Mouse (Mus musculus): Measurements from ENCODE around the gene Fam13a. TPM values are rescaled to one million over a fixed set of nuclear protein-coding genes. Genes with fewer than 3 reads are reported as not detected.

Fam13a gene
- polyA plus RNA-seq, 1 experiment, result not detected

DNA sequence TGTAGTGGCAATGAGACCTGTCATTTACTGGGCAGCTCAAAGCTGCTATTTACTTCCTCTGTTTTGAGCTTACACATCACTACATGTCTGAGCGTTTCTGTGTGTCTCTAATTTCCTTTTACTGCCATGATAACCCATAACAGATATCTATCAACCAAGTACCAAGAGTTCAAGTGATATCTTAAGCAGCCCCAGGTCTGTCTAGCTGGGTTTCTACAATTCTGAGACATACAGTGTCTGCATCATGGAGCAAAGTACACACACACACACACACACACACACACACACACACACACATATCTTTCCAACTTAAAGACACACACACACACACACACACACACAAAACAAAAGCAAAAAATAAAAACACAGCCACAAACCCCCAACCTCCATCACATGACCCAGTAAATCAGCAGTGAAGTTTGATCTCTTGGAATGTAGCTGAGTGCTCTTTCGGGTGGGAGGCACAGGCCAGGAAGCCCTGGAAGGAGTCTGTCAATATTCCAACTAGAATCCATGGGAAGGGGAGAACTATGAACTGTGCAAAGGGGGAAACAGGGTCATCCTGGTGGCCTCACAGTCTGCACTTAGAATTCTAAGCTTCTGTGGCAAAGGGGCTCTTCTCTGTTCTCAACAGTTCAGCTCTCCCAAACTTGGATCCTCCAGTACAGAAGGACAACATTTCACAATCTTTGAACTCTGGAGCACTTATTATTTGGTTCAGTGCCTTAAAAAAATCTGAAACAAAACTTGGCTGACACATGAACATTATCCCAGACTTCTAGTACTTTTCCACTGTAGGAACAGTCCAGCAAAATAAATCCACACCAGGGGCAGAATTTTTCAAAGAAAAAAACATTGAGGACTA lies 73.0 kb downstream of the Fam13a start:
- H3K4me1 ChIP-seq (ENCODE audit: control insufficient read depth), result no peaks in the 10 kb centered on the region
- H3K4me3 ChIP-seq (replicated peaks), result no peak overlapping the region
- TF ChIP-seq GATA1 (IDR thresholded peaks at IDR 0.05; ENCODE audit: low read length), result no peak
- H3K9me3 ChIP-seq (ENCODE audit: control insufficient read depth, low read length), result peaks cover 3% of the 10 kb centered on the region; the same call in 1 of the 2 replicates
- no peaks in the 10 kb centered on the region for H3K27me3 ChIP-seq (ENCODE audit: control insufficient read depth)
- H3K36me3 ChIP-seq (ENCODE audit: control insufficient read depth), result no peaks in the 10 kb centered on the region

DNA sequence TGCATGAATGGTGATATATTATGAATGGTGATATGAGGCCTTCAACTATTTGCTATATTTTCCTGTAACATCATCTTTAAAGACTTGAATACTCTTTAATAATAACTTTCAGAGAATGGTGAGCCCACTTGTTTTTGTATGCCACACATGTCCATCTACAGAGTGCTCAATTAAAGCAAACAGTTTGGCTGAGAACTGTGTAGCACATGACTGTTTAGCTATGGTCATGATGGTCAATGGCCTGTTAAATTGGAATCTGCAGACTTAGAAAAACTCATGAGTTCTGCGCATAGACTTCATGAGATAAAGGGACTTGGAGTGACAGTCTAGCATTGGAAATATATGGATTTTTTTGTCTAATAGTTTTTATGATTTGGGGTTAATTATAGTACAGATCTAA lies 73.9 kb downstream of the Fam13a start:
- no peak for TF ChIP-seq TAL1 (IDR thresholded peaks at IDR 0.05; ENCODE audit: low read length)
- TF ChIP-seq GATA1 (IDR thresholded peaks at IDR 0.05; ENCODE audit: low read length), result no peak
- Histone ChIP-seq H3K4me3 (replicated peaks) (no peak overlapping the region), H3K36me3 (ENCODE audit: control insufficient read depth) (no peaks in the 10 kb centered on the region), H3K4me1 (ENCODE audit: control insufficient read depth) (no peaks in the 10 kb centered on the region), H3K27me3 (ENCODE audit: control insufficient read depth) (no peaks in the 10 kb centered on the region), H3K9me3 (ENCODE audit: control insufficient read depth, low read length) (peaks cover 3% of the 10 kb centered on the region; the same call in 1 of the 2 replicates)

DNA sequence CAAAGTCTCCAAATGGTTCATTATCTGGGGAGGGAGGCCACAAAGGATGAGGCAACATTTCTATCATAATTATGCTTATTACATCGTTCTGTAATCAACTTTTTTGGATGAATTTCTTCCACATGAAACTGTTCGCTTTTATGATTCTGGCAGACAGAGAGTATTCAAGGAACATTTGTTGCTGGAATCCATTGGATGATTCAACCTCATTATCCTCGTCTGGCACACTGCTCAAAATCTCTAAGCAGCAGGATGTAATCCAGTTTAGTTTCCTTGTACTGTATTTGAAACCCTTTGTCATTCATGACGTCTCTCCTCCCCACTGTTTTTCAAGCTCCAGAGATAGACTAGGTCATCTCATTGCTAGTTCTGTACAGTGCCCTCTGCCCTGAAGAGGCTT lies 77.5 kb downstream of the Fam13a start:
- Histone ChIP-seq H3K9me3 (ENCODE audit: control insufficient read depth, low read length) (peaks cover 3% of the 10 kb centered on the region; the same call in 1 of the 2 replicates), H3K4me1 (ENCODE audit: control insufficient read depth) (no peaks in the 10 kb centered on the region), H3K4me3 (replicated peaks) (no peak overlapping the region), H3K27me3 (ENCODE audit: control insufficient read depth) (no peaks in the 10 kb centered on the region), H3K36me3 (ENCODE audit: control insufficient read depth) (no peaks in the 10 kb centered on the region)
- TF ChIP-seq GATA1 (IDR thresholded peaks at IDR 0.05; ENCODE audit: low read length), result no peak
- no peak for TF ChIP-seq TAL1 (IDR thresholded peaks at IDR 0.05; ENCODE audit: low read length)

DNA sequence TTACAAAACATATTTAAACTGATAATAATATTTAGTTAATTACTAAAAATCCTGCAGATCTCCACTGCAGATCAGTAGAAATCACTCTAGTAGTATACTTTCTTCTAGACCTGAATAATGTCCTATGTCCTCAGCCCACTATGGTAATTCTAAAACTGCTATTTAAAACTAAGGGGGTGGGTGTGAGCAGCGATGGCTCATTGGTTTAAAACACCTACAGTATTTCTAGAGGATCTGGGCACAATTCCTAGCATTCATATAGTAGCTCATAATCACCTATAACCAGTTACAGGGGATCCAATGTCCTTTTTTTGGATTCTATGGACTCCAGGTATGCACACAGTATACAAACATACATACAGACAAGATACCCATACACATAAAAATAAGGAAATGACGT lies 78.1 kb downstream of the Fam13a start:
- no peak for TF ChIP-seq GATA1 (IDR thresholded peaks at IDR 0.05; ENCODE audit: low read length)
- TF ChIP-seq TAL1 (IDR thresholded peaks at IDR 0.05; ENCODE audit: low read length), result no peak
- H3K27me3 ChIP-seq (ENCODE audit: control insufficient read depth), result no peaks in the 10 kb centered on the region
- no peaks in the 10 kb centered on the region for H3K4me1 ChIP-seq (ENCODE audit: control insufficient read depth)
- H3K4me3 ChIP-seq (replicated peaks), result no peak overlapping the region
- H3K9me3 ChIP-seq (ENCODE audit: control insufficient read depth, low read length), result peaks cover 3% of the 10 kb centered on the region; the same call in 1 of the 2 replicates
- H3K36me3 ChIP-seq (ENCODE audit: control insufficient read depth), result no peaks in the 10 kb centered on the region

- TF ChIP-seq GATA1 (IDR thresholded peaks at IDR 0.05; ENCODE audit: low read length), result no peak
- TF ChIP-seq TAL1 (IDR thresholded peaks at IDR 0.05; ENCODE audit: low read length), result no peak
- peaks cover 3% of the 10 kb centered on the region; the same call in 1 of the 2 replicates for H3K9me3 ChIP-seq (ENCODE audit: control insufficient read depth, low read length)
These were observed 80.4 kb downstream of the Fam13a start for GRCm38 (mm10) chr6:58943958-58944357.

GRCm38 (mm10) chr6:58942276-58942675 lies 82.1 kb downstream of the Fam13a start:
- TF ChIP-seq TAL1 (IDR thresholded peaks at IDR 0.05; ENCODE audit: low read length) (no peak), GATA1 (IDR thresholded peaks at IDR 0.05; ENCODE audit: low read length) (no peak)
- no peaks in the 10 kb centered on the region for H3K27me3 ChIP-seq (ENCODE audit: control insufficient read depth)
- no peaks in the 10 kb centered on the region for H3K9me3 ChIP-seq (ENCODE audit: control insufficient read depth, low read length)
- no peaks in the 10 kb centered on the region for H3K36me3 ChIP-seq (ENCODE audit: control insufficient read depth)
- no peak overlapping the region for H3K4me3 ChIP-seq (replicated peaks)
- H3K4me1 ChIP-seq (ENCODE audit: control insufficient read depth), result no peaks in the 10 kb centered on the region

More at GRCm38 (mm10) chr6:58943958-58944357, 80.4 kb downstream of the Fam13a start:
- H3K4me3 ChIP-seq (replicated peaks), result no peak overlapping the region
- H3K4me1 ChIP-seq (ENCODE audit: control insufficient read depth), result no peaks in the 10 kb centered on the region
- H3K27me3 ChIP-seq (ENCODE audit: control insufficient read depth), result no peaks in the 10 kb centered on the region
- H3K36me3 ChIP-seq (ENCODE audit: control insufficient read depth), result no peaks in the 10 kb centered on the region

- H3K27me3 ChIP-seq (ENCODE audit: control insufficient read depth), result no peaks in the 10 kb centered on the region
- TF ChIP-seq TAL1 (IDR thresholded peaks at IDR 0.05; ENCODE audit: low read length), result no peak
- TF ChIP-seq GATA1 (IDR thresholded peaks at IDR 0.05; ENCODE audit: low read length), result no peak
- no peaks in the 10 kb centered on the region for H3K4me1 ChIP-seq (ENCODE audit: control insufficient read depth)
- H3K9me3 ChIP-seq (ENCODE audit: control insufficient read depth, low read length), result no peaks in the 10 kb centered on the region
- H3K4me3 ChIP-seq (replicated peaks), result no peak overlapping the region
- no peaks in the 10 kb centered on the region for H3K36me3 ChIP-seq (ENCODE audit: control insufficient read depth)
These were observed 86.6 kb downstream of the Fam13a start for GRCm38 (mm10) chr6:58937726-58938125.

DNA sequence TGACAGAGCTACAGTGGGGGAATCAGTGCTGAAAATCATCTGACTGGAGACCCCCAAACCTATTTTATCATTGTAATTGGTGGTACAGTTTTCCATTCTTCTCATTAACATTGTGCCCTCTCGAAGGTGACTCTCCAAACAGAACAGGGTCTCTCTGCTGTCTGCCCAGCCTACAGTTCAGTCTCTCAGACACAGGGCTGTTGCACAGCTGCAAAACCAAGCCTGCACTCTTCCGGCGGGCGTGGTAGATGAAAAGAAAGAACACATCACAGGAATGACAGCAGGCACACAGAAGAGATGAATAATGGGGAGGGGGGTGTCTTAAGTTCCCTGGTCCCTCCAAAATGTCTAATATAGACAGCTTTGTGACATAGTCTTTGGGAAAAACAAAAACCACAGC lies 90.2 kb downstream of the Fam13a start:
- H3K9me3 ChIP-seq (ENCODE audit: control insufficient read depth, low read length), result no peaks in the 10 kb centered on the region
- no peaks in the 10 kb centered on the region for H3K4me1 ChIP-seq (ENCODE audit: control insufficient read depth)
- H3K4me3 ChIP-seq (replicated peaks), result no peak overlapping the region
- H3K36me3 ChIP-seq (ENCODE audit: control insufficient read depth), result no peaks in the 10 kb centered on the region
- H3K27me3 ChIP-seq (ENCODE audit: control insufficient read depth), result no peaks in the 10 kb centered on the region
- TF ChIP-seq GATA1 (IDR thresholded peaks at IDR 0.05; ENCODE audit: low read length), result no peak
- TF ChIP-seq TAL1 (IDR thresholded peaks at IDR 0.05; ENCODE audit: low read length), result no peak

DNA sequence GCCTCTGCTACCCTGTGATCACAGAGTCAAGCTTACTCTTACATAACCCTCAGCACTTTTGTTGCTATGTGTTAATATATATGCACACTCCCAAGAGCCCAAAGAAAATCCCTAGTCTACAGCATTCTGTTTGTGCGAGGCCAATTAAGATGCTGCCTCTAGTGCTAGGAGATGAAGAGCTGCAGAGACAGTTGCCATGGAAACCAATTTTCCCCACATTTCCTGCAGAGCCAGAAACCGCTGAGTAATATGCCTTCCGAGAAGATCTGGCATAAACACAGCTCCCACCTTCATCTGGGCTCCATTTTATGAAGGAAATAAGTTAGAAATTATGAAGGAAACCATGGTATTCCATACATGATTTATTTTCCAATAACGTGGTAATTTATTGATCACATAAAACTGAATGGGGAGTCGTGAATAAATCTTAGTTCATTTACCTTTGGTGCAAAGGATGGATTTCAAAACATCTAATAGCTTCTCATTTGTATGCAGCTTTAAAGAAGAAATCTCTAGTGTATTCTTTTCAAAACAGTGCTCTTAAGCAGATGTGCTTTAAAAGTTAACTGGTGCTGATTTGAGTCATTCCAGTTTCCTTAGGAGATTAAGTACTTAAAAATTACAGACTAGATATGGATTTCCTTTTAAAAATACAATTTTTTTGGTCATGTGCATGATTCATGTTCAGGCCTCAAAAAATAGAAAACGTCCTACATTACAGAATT lies 91.0 kb downstream of the Fam13a start:
- Histone ChIP-seq H3K4me1 (ENCODE audit: control insufficient read depth) (no peaks in the 10 kb centered on the region), H3K4me3 (replicated peaks) (no peak overlapping the region), H3K27me3 (ENCODE audit: control insufficient read depth) (no peaks in the 10 kb centered on the region), H3K9me3 (ENCODE audit: control insufficient read depth, low read length) (no peaks in the 10 kb centered on the region), H3K36me3 (ENCODE audit: control insufficient read depth) (no peaks in the 10 kb centered on the region)
- TF ChIP-seq TAL1 (IDR thresholded peaks at IDR 0.05; ENCODE audit: low read length) (no peak), GATA1 (IDR thresholded peaks at IDR 0.05; ENCODE audit: low read length) (no peak)

Measured in erythroblast, embryonic 14.5 days (primary cell).